Mouse (Mus musculus) brain, adult 2 months (tissue): ENCODE measurements at regions not wholly inside any gene's neighbourhood (a gene's known extent, or its start where the extent isn't known, plus 50 kb on each side); places are given as distances from the start of the nearest gene placed in this dataset.
A peak's percentile ranks its signal among the peaks of the same experiment; 100 is the strongest.
"Not testable (repeated sequence)": the region's sequence is repeated elsewhere in the genome, so short reads cannot be mapped to it uniquely, and the experiment has no call there.

Experiments
- DNase-seq: peaks from one replicate; pipeline ENCODE4 v3.0.0; 2011; ENCODE audit warnings: low read depth, low spot score

- DNase-seq: no peak
Observed at GRCm38 (mm10) chr16:25478300-25478699, 191.7 kb downstream of the Tprg start.

GRCm38 (mm10) chr16:25483831-25484254 lies 197.2 kb downstream of the Tprg start:
- peak; percentile 53 for DNase-seq

- DNase-seq: peak; percentile 27
Observed at GRCm38 (mm10) chr16:25485007-25485406, 198.4 kb downstream of the Tprg start.

GRCm38 (mm10) chr16:25486477-25487094 lies 197.0 kb upstream of the Trp63 start:
- DNase-seq: no peak

- DNase-seq: no peak
Observed at GRCm38 (mm10) chr16:25490847-25491246, 192.7 kb upstream of the Trp63 start.

GRCm38 (mm10) chr16:25494153-25494552 lies 189.4 kb upstream of the Trp63 start:
- no peak for DNase-seq

GRCm38 (mm10) chr16:25495586-25496196 lies 187.9 kb upstream of the Trp63 start:
- no peak for DNase-seq

GRCm38 (mm10) chr16:25504829-25505228 lies 178.7 kb upstream of the Trp63 start:
- DNase-seq: no peak

GRCm38 (mm10) chr16:25517114-25517868 lies 166.3 kb upstream of the Trp63 start:
- no peak for DNase-seq

GRCm38 (mm10) chr16:25523141-25523540 lies 160.4 kb upstream of the Trp63 start:
- DNase-seq: not testable (repeated sequence)

- no peak for DNase-seq
Observed at GRCm38 (mm10) chr16:25523621-25524020, 159.9 kb upstream of the Trp63 start.

- DNase-seq: no peak
Observed at GRCm38 (mm10) chr16:25527850-25528249, 155.7 kb upstream of the Trp63 start.

- no peak for DNase-seq
Observed at GRCm38 (mm10) chr16:25528313-25528712, 155.2 kb upstream of the Trp63 start.

GRCm38 (mm10) chr16:25529681-25530080 lies 153.9 kb upstream of the Trp63 start:
- DNase-seq: peak; percentile 9

- DNase-seq: no peak
Observed at GRCm38 (mm10) chr16:25531761-25532336, 151.7 kb upstream of the Trp63 start.

- peak; percentile 14 for DNase-seq
Observed at GRCm38 (mm10) chr16:25532519-25533205, 150.9 kb upstream of the Trp63 start.

GRCm38 (mm10) chr16:25533206-25533580 lies 150.4 kb upstream of the Trp63 start:
- peak; percentile 28 for DNase-seq

- DNase-seq: no peak
Observed at GRCm38 (mm10) chr16:25536550-25536949, 147.0 kb upstream of the Trp63 start.

- no peak for DNase-seq
Observed at GRCm38 (mm10) chr16:25549542-25550110, 133.9 kb upstream of the Trp63 start.

- no peak for DNase-seq
Observed at GRCm38 (mm10) chr16:25557181-25557580, 126.4 kb upstream of the Trp63 start.

- DNase-seq: peak; percentile 15
Observed at GRCm38 (mm10) chr16:25580216-25580615, 103.3 kb upstream of the Trp63 start.
